Mouse (Mus musculus) spleen, adult 2 months (tissue): ENCODE results near the gene Klk11. TPM values are rescaled to one million over a fixed set of nuclear protein-coding genes. Genes with fewer than 3 reads are reported as not detected.

ENCODE experiments used
- DNase-seq, 2 experiments: peaks; one replicate each; pipeline versions ENCODE4 v3.0.0 to v3.0.0-alpha.2; 2012 to 2021; ENCODE audit warnings: low spot score in 2 of 2, low read depth in 1 of 2
- H3K27ac ChIP-seq: fragments of 200-500 bp; 2 replicates; pipeline ENCODE4 v1.5.1; 2012; ENCODE audit warnings: low read length, inconsistent platforms; ENCODE audit not compliant: insufficient read depth
- H3K27me3 ChIP-seq: fragments of 200-500 bp; 2 replicates; pipeline ENCODE4 v1.6.1; 2012; ENCODE audit warnings: mild to moderate bottlenecking, moderate library complexity, low read length, inconsistent platforms; ENCODE audit not compliant: control insufficient read depth, insufficient read depth
- H3K36me3 ChIP-seq: fragments of 200-500 bp; 2 replicates; pipeline ENCODE4 v1.6.1; 2012; ENCODE audit warnings: mild to moderate bottlenecking, low read length, inconsistent platforms; ENCODE audit not compliant: control insufficient read depth, insufficient read depth
- H3K4me1 ChIP-seq: fragments of 200-500 bp; 2 replicates; pipeline ENCODE4 v1.6.1; 2011; ENCODE audit warnings: inconsistent platforms; ENCODE audit not compliant: control insufficient read depth, insufficient read depth, insufficient read length
- H3K4me3 ChIP-seq: fragments of 200-500 bp; 2 replicates; pipeline ENCODE4 v1.5.1; 2011; ENCODE audit warnings: mild to moderate bottlenecking, inconsistent platforms; ENCODE audit not compliant: insufficient read depth, insufficient read length; ENCODE audit errors: extremely low read depth
- CTCF ChIP-seq: fragments of 200-500 bp; IDR thresholded peaks from 2 replicates; pipeline ENCODE4 v1.5.1; 2011; ENCODE audit warnings: mild to moderate bottlenecking, inconsistent platforms; ENCODE audit not compliant: insufficient read depth, insufficient read length, insufficient replicate concordance; ENCODE audit errors: extremely low read depth
- POLR2A ChIP-seq: fragments of 200-500 bp; IDR thresholded peaks from 2 replicates; pipeline ENCODE4 v1.6.1; 2011; ENCODE audit warnings: low read depth, low read length, inconsistent platforms
- WGBS: fragments of 180-500 bp; shearing (Covaris S2); methylation state at CpG from one replicate; pipeline ENCODE4 v1.1.7; 2018; 5-methylcytosine and 5-hydroxymethylcytosine counted together
- polyA plus RNA-seq: library from polyadenylated mRNA; depleted of rRNA; stranded (reverse); fragments of >200 nt; gene quantifications from 2 replicates; pipeline ENCODE4 v1.2.3, GENCODE M21; 2012

The Klk11 gene
- polyA plus RNA-seq, 1 experiment, result not detected

GRCm38 (mm10) chr7:43780746-43781145 lies 6.3 kb downstream of the Klk11 start, which contains the start of gene Klk10:
Gene Klk10 (plus strand): TSS chr7:43781035.
- Histone ChIP-seq H3K27ac (no peak within 1 kb of the TSS), H3K36me3 (no peaks in the 10 kb centered on the region), H3K4me3 (no peak within 1 kb of the TSS), H3K27me3 (no peaks in the 10 kb centered on the region), H3K4me1 (peaks cover 2% of the 10 kb centered on the region)
- DNase-seq, result no peak
- no peak for TF ChIP-seq POLR2A
- TF ChIP-seq CTCF, result no peak
- 44% methylated on average over 5 of the region's 5 CpGs for WGBS

DNA sequence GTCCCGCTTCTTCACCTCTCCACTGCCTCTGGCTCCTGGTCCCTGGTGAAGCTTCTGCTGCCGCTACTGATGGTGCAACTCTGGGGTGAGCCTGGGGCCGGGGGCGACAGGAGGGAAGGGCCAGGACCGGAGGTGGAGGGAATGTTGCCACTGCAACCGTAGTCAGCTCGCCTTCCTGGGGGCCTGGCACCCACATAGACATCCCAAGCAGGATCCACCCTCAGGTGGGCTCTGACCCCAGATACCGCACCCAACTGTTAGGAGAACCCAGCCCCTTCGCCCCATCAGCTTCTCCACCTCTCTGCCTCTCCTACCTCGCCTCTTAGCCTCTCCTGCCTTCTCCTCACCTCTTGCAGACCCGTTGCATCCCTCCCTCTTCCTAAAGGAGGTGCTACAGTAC lies 7.1 kb downstream of the Klk11 start:
- no peak for DNase-seq
- no peaks in the 10 kb centered on the region for H3K36me3 ChIP-seq
- H3K4me3 ChIP-seq, result no peak overlapping the region

GRCm38 (mm10) chr7:43782275-43783265 lies 8.2 kb downstream of the Klk11 start:
- TF ChIP-seq POLR2A, result no peak
- TF ChIP-seq CTCF, result peak; percentile 53; the same call in 1 of the 2 replicates
- peak in 1 of 2 experiments; percentile 53 for DNase-seq
- H3K27me3 ChIP-seq, result no peaks in the 10 kb centered on the region
- peak overlapping the region; percentile 35; the same call in 1 of the 2 replicates for H3K4me3 ChIP-seq
- peaks cover 2% of the 10 kb centered on the region for H3K4me1 ChIP-seq
- WGBS, result 10% methylated on average over 36 of the region's 36 CpGs
- H3K36me3 ChIP-seq, result no peaks in the 10 kb centered on the region
- H3K27ac ChIP-seq, result no peak overlapping the region

More for the DNA sequence above, 7.1 kb downstream of the Klk11 start:
- H3K4me1 ChIP-seq, result peaks cover 2% of the 10 kb centered on the region
- no peak overlapping the region for H3K27ac ChIP-seq
- no peaks in the 10 kb centered on the region for H3K27me3 ChIP-seq
- TF ChIP-seq POLR2A, result no peak
- 93% methylated on average over 11 of the region's 11 CpGs for WGBS

DNA sequence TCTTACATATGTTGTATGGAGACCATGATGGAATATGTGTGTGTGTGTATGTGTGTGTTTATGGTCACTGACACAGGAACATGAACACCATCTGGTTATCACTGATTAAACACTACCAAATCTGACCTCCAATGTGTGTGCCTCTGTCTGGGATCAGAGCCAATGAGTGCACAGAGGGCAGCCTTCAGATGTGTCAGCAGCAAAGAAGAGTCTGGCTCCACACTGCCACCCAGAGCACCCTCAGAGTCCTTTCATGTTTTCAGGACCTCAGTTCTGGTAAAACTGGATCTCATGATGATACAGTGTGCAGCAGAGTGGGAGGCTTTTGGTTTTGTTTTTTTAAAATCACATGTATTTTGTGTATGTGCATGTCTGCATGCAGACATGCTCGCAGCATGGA lies 10.9 kb downstream of the Klk11 start:
- no peak overlapping the region for H3K4me3 ChIP-seq
- H3K36me3 ChIP-seq, result no peaks in the 10 kb centered on the region
- no peaks in the 10 kb centered on the region for H3K27me3 ChIP-seq
- peaks cover 2% of the 10 kb centered on the region for H3K4me1 ChIP-seq
- WGBS, result 81% methylated on average over 1 of the region's 1 CpGs
- TF ChIP-seq CTCF (no peak), POLR2A (no peak)
- no peak for DNase-seq
- H3K27ac ChIP-seq, result no peak overlapping the region

GRCm38 (mm10) chr7:43788096-43788495 lies 13.7 kb downstream of the Klk11 start:
- DNase-seq, result no peak
- H3K4me1 ChIP-seq, result no peaks in the 10 kb centered on the region
- no peak overlapping the region for H3K4me3 ChIP-seq
- H3K36me3 ChIP-seq, result no peaks in the 10 kb centered on the region
- TF ChIP-seq CTCF (no peak), POLR2A (no peak)
- H3K27me3 ChIP-seq, result no peaks in the 10 kb centered on the region
- H3K27ac ChIP-seq, result no peak overlapping the region
- WGBS, result 77% methylated on average over 3 of the region's 3 CpGs

DNA sequence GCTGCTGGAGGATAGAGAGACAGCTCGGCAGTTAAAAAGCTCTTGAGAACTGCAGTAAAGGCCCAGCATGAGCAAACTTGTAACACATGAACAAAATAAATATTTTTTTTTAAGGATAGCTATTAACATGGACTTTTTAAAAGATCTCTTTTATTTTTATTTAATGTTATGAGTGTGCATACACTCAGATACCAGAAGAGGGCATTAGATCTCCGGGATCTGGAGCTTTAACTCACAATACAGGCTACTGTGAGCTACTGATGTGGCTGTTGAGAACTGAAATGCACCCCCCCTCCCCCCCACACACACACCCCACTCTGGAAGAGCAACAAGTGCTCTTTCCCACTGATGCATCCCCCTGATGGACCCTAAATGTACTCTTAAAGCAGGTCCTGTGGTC lies 14.9 kb downstream of the Klk11 start:
- WGBS, result 60% methylated on average over 2 of the region's 2 CpGs
- H3K27ac ChIP-seq, result no peak overlapping the region
- H3K4me1 ChIP-seq, result no peaks in the 10 kb centered on the region
- no peaks in the 10 kb centered on the region for H3K27me3 ChIP-seq
- no peak for TF ChIP-seq CTCF
- TF ChIP-seq POLR2A, result no peak
- no peaks in the 10 kb centered on the region for H3K36me3 ChIP-seq
- no peak for DNase-seq
- H3K4me3 ChIP-seq, result no peak overlapping the region

GRCm38 (mm10) chr7:43791591-43791990 lies 17.2 kb downstream of the Klk11 start, which contains the start of gene Klk9:
Gene Klk9 (plus strand): TSS chr7:43791891.
- TF ChIP-seq CTCF (no peak), POLR2A (no peak)
- no peaks in the 10 kb centered on the region for H3K4me1 ChIP-seq
- DNase-seq, result no peak
- no peak within 1 kb of the TSS for H3K27ac ChIP-seq
- whole genome bisulfite sequencing, result 81% methylated on average over 7 of the region's 7 CpGs
- no peak within 1 kb of the TSS for H3K4me3 ChIP-seq
- no peaks in the 10 kb centered on the region for H3K27me3 ChIP-seq
- H3K36me3 ChIP-seq, result no peaks in the 10 kb centered on the region
